Mouse (Mus musculus): Measurements from ENCODE around the gene Gm9758. TPM values are rescaled to one million over a fixed set of nuclear protein-coding genes. Genes with fewer than 3 reads are reported as not detected.
"Not testable (repeated sequence)": the region's sequence is repeated elsewhere in the genome, so short reads cannot be mapped to it uniquely, and the experiment has no call there.

Gm9758 gene
- total RNA-seq (2014; rRNA removed) (not detected in 2 replicates), polyA plus RNA-seq (2015; fragmentation: Nextera tagmentation; extraction: Ambion mirVana) (not detected in 2 replicates)

GRCm38 (mm10) chr5:14914799-14915198 is at the start of gene Gm9758:
TSS of gene Gm9758 (minus strand) at chr5:14914899.
- H3K9me3 ChIP-seq (ENCODE audit: low read length); H3K27me3 ChIP-seq (ENCODE audit: insufficient read depth, low read length); H3K4me1 ChIP-seq (ENCODE audit: insufficient read depth); H3K36me3 ChIP-seq (ENCODE audit: insufficient read depth); H3K4me2 ChIP-seq (ENCODE audit: low read depth); ATAC-seq; H3K9ac ChIP-seq; H3K27ac ChIP-seq (ENCODE audit: low read depth, low read length); H3K4me3 ChIP-seq (ENCODE audit: low read depth, low read length); DNase-seq: not testable (repeated sequence)
- WGBS, result 50% methylated on average over 1 of the region's 1 CpGs

DNA sequence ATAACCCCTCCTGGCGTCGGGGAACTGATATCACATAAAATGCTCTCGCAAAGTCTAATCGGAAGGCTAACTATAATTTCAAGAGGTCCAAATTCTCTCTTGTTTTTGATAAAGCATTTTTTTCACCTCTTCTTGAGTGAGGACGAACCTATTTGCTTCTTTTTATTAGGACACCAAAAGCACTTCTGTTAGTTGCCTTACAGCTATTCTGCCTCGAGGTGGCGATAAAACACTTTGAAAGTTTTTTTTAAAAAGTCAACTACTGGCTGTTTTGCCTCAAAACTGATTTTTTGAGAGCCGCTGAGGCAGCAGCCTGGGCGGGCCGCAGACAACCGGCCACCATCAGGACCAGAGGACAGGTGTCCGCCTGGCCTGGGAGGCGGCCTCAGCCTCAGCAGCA is 49.1 kb upstream of the Gm9758 start:
- not testable (repeated sequence) for H3K36me3 ChIP-seq (ENCODE audit: insufficient read depth); H3K4me3 ChIP-seq (ENCODE audit: low read depth, low read length); ATAC-seq; DNase-seq; H3K27me3 ChIP-seq (ENCODE audit: insufficient read depth, low read length); H3K27ac ChIP-seq (ENCODE audit: low read depth, low read length); H3K9ac ChIP-seq; H3K4me2 ChIP-seq (ENCODE audit: low read depth); H3K4me1 ChIP-seq (ENCODE audit: insufficient read depth)
- 83% methylated on average over 13 of the region's 13 CpGs for WGBS
- peaks cover 12% of the 10 kb centered on the region for H3K9me3 ChIP-seq (ENCODE audit: low read length)

GRCm38 (mm10) chr5:14961502-14961901 is 46.8 kb upstream of the Gm9758 start:
- not testable (repeated sequence) for H3K27me3 ChIP-seq (ENCODE audit: insufficient read depth, low read length); H3K27ac ChIP-seq (ENCODE audit: low read depth, low read length); H3K4me1 ChIP-seq (ENCODE audit: insufficient read depth); DNase-seq; ATAC-seq; H3K36me3 ChIP-seq (ENCODE audit: insufficient read depth); H3K4me2 ChIP-seq (ENCODE audit: low read depth); H3K9ac ChIP-seq; H3K4me3 ChIP-seq (ENCODE audit: low read depth, low read length)
- peaks cover 15% of the 10 kb centered on the region for H3K9me3 ChIP-seq (ENCODE audit: low read length)
- 80% methylated on average over 4 of the region's 4 CpGs for WGBS

DNA sequence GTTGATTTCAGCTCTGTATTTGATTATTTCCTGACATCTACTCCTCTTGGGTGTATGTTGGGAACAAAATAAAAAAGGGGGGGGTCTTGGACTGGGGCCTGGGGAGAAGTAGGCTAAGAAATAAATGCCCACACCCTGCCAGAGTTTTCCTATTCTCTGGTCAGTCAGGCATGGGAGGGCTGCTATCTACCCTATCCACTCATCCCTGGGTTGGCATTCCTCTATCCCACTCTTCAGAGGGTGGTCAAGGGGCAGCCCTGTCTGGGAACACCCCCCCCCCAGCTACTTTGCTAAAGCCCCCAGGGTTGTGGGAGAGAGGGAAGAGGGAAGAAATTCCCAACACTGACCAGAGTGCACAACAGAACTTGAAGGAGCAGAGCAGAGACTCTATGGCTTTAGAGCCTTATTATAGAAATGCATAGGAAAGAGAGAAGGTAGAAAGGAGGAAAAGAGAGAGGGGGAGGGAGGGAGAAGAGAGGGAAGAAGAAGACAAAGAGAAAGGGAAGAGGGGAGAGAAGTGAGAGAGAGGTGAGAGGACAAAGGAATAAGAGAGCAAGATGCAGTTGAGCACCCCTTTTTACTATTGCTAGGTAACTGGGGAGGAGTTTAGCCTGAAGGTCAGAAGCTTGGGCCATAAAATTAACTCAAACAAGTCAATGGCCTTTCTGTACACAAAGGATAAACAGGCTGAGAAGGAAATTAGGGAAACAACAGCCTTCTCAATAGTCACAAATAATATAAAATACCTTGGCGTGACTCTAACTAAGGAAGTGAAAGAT is 41.4 kb upstream of the Gm9758 start:
- H3K27ac ChIP-seq (ENCODE audit: low read depth, low read length); H3K4me3 ChIP-seq (ENCODE audit: low read depth, low read length); H3K4me1 ChIP-seq (ENCODE audit: insufficient read depth); DNase-seq; H3K27me3 ChIP-seq (ENCODE audit: insufficient read depth, low read length); H3K9ac ChIP-seq; H3K4me2 ChIP-seq (ENCODE audit: low read depth); H3K36me3 ChIP-seq (ENCODE audit: insufficient read depth); ATAC-seq: not testable (repeated sequence)
- H3K9me3 ChIP-seq (ENCODE audit: low read length), result peaks cover 14% of the 10 kb centered on the region; the same call in 1 of the 2 replicates
- 96% methylated on average over 1 of the region's 1 CpGs for WGBS

- not testable (repeated sequence) for H3K4me2 ChIP-seq (ENCODE audit: low read depth); H3K27me3 ChIP-seq (ENCODE audit: insufficient read depth, low read length); H3K4me1 ChIP-seq (ENCODE audit: insufficient read depth); H3K4me3 ChIP-seq (ENCODE audit: low read depth, low read length); DNase-seq; H3K27ac ChIP-seq (ENCODE audit: low read depth, low read length); ATAC-seq; H3K36me3 ChIP-seq (ENCODE audit: insufficient read depth); H3K9ac ChIP-seq
- H3K9me3 ChIP-seq (ENCODE audit: low read length), result peaks cover 11% of the 10 kb centered on the region; the same call in 1 of the 2 replicates
Observed at GRCm38 (mm10) chr5:14953587-14953986, 38.9 kb upstream of the Gm9758 start.

DNA sequence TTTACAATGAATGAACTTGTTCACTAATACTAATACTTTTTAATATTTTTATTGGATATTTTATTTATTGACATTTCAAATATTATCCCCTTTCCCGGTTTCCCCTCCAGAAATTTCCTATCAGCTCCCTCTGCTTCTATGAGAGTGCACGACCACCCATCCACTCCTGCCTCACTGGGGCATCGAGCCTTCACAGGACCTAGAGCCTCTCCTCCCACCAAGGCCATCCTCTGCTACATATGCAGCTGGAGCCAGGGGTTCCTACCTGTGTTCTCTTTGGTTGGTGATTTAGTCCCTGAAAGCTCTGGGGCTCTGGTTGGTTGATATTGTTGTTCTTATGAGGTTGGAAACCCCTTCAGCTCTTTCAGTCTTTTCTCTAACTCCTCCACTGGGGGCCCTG is 38.0 kb upstream of the Gm9758 start:
- H3K36me3 ChIP-seq (ENCODE audit: insufficient read depth); DNase-seq; H3K4me3 ChIP-seq (ENCODE audit: low read depth, low read length); H3K27me3 ChIP-seq (ENCODE audit: insufficient read depth, low read length); H3K27ac ChIP-seq (ENCODE audit: low read depth, low read length); ATAC-seq; H3K9ac ChIP-seq; H3K4me2 ChIP-seq (ENCODE audit: low read depth); H3K4me1 ChIP-seq (ENCODE audit: insufficient read depth): not testable (repeated sequence)
- peaks cover 13% of the 10 kb centered on the region; the same call in 1 of the 2 replicates for H3K9me3 ChIP-seq (ENCODE audit: low read length)
- WGBS, result 74% methylated on average over 3 of the region's 3 CpGs

DNA sequence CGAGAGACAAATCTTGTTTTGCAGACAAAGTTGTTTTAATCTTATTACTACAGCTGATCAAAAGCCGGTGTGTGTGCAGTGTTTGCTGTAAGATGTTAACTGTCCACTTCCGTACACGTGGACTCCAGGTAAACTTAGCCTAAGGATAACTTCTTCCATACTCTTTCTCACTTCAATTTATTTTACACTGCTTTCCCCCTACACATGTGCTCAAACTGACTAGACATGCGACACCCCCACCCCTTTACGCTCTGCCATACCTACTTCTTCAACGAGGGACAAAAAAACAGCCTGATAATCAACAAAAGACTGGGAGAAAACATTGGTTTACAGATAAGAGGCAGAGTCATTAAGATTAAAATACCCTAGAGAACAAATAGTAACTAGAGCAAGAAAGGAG is 37.1 kb upstream of the Gm9758 start:
- not testable (repeated sequence) for H3K9ac ChIP-seq; H3K4me1 ChIP-seq (ENCODE audit: insufficient read depth); DNase-seq; ATAC-seq; H3K27me3 ChIP-seq (ENCODE audit: insufficient read depth, low read length); H3K4me2 ChIP-seq (ENCODE audit: low read depth); H3K27ac ChIP-seq (ENCODE audit: low read depth, low read length); H3K36me3 ChIP-seq (ENCODE audit: insufficient read depth); H3K4me3 ChIP-seq (ENCODE audit: low read depth, low read length)
- 69% methylated on average over 7 of the region's 7 CpGs for WGBS
- peaks cover 14% of the 10 kb centered on the region; the same call in 1 of the 2 replicates for H3K9me3 ChIP-seq (ENCODE audit: low read length)

- not testable (repeated sequence) for ATAC-seq; H3K4me1 ChIP-seq (ENCODE audit: insufficient read depth); H3K9me3 ChIP-seq (ENCODE audit: low read length); H3K4me2 ChIP-seq (ENCODE audit: low read depth); H3K27ac ChIP-seq (ENCODE audit: low read depth, low read length); H3K4me3 ChIP-seq (ENCODE audit: low read depth, low read length); H3K36me3 ChIP-seq (ENCODE audit: insufficient read depth); H3K27me3 ChIP-seq (ENCODE audit: insufficient read depth, low read length); H3K9ac ChIP-seq; DNase-seq
- WGBS, result 63% methylated on average over 4 of the region's 4 CpGs
Observed at GRCm38 (mm10) chr5:14947482-14948198, 32.9 kb upstream of the Gm9758 start.

DNA sequence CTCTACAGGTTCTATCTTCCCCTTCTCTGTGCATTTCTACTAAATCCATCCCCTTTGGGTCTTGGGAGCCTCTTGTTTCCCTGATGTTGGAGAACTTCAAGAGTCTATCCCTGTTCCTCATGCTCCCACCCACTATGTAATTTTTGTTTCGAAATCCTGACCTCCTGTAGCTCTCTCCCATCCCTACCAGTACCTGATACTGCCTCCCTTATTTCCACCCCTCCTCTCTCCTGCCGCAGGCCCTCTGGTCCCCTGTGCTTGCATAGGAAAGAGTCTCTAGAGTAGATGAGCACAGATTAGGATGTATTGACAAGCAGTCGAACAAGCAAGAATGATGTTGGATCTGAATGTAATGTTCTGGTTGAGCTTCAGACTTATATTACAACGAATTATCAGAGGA is 30.8 kb upstream of the Gm9758 start:
- WGBS, result 60% methylated on average over 4 of the region's 4 CpGs
- H3K36me3 ChIP-seq (ENCODE audit: insufficient read depth); H3K4me2 ChIP-seq (ENCODE audit: low read depth); H3K4me3 ChIP-seq (ENCODE audit: low read depth, low read length); H3K9me3 ChIP-seq (ENCODE audit: low read length); H3K27ac ChIP-seq (ENCODE audit: low read depth, low read length); H3K27me3 ChIP-seq (ENCODE audit: insufficient read depth, low read length); DNase-seq; H3K4me1 ChIP-seq (ENCODE audit: insufficient read depth); ATAC-seq; H3K9ac ChIP-seq: not testable (repeated sequence)

- not testable (repeated sequence) for H3K9ac ChIP-seq; H3K27me3 ChIP-seq (ENCODE audit: insufficient read depth, low read length); H3K4me3 ChIP-seq (ENCODE audit: low read depth, low read length); H3K4me2 ChIP-seq (ENCODE audit: low read depth); H3K27ac ChIP-seq (ENCODE audit: low read depth, low read length); H3K9me3 ChIP-seq (ENCODE audit: low read length); DNase-seq; ATAC-seq; H3K4me1 ChIP-seq (ENCODE audit: insufficient read depth); H3K36me3 ChIP-seq (ENCODE audit: insufficient read depth)
- WGBS, result 90% methylated on average over 1 of the region's 1 CpGs
Observed at GRCm38 (mm10) chr5:14941043-14941442, 26.3 kb upstream of the Gm9758 start.

Data from forebrain, postnatal 0 days (tissue).